Mouse (Mus musculus) heart, embryonic 13.5 days (tissue): ENCODE measurements around the gene Pamr1. TPM values are rescaled to one million over a fixed set of nuclear protein-coding genes. Genes with fewer than 3 reads are reported as not detected.

Experiments used
- polyA plus RNA-seq: library from polyadenylated mRNA; unstranded; fragments of >200 nt; fragmentation: Nextera tagmentation; extraction: Ambion mirVana; gene quantifications from 2 replicates; pipeline ENCODE4 v1.2.1, GENCODE M21; 2015

Gene Pamr1
- polyA plus RNA-seq, 1 experiment from 2014 or later = 1.4 TPM

Other genes with a start within 250 kb of the Pamr1 start
- gene Trim44, start 142.2 kb upstream of the Pamr1 start, polyA plus RNA-seq = 17.7 and 19.9 TPM in 2 replicates
- gene Fjx1, start 97.5 kb upstream of the Pamr1 start, polyA plus RNA-seq = 2.5 and 2.6 TPM in 2 replicates
- gene Slc1a2, start 108.6 kb downstream of the Pamr1 start, polyA plus RNA-seq = 0.31 and 0.35 TPM in 2 replicates